Mouse (Mus musculus): ENCODE data around the gene Mtcl1. TPM values are rescaled to one million over a fixed set of nuclear protein-coding genes. Genes with fewer than 3 reads are reported as not detected.
A peak's percentile ranks its signal among the peaks of the same experiment; 100 is the strongest.

Gene Mtcl1
- total RNA-seq, 2 experiments from 2014 or later: 5.5 to 8.4 TPM

GRCm38 (mm10) chr17:66320716-66321372 lies 128.7 kb downstream of the Mtcl1 start:
- Histone ChIP-seq H3K4me3 (no peak overlapping the region), H3K27ac (no peak overlapping the region)
- no peak for TF ChIP-seq CTCF (IDR thresholded peaks at IDR 0.05)
- DNase-seq: no peak
- intact Hi-C loops (cut with DNase I): no loop called here

DNA sequence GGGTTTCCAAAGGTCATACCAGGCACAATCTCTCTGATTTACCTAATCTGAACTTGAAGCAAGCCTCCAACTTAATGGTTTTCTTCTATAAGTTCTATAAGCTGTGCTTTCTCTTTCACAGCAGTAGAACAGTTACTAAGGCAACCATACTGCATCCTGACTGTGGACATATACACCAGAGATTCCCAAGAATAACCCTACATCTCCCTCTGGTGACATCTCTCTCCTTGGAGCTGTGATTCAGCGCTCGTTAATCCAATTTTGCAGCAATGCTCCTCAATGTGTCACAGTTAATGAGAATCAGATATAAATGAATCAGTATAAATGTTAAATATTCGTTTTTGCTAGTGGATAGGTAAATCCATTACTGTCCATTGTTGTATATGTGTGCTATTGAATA lies 131.5 kb downstream of the Mtcl1 start:
- Histone ChIP-seq H3K4me3 (no peak overlapping the region), H3K27ac (no peak overlapping the region)
- no peak for TF ChIP-seq CTCF (IDR thresholded peaks at IDR 0.05)
- no peak for DNase-seq
- intact Hi-C loops (cut with DNase I): no loop called here

GRCm38 (mm10) chr17:66317576-66317975 lies 132.0 kb downstream of the Mtcl1 start:
- DNase-seq: no peak
- no peak overlapping the region for H3K27ac ChIP-seq
- H3K4me3 ChIP-seq: no peak overlapping the region
- intact Hi-C loops (cut with DNase I): no loop called here
- TF ChIP-seq CTCF (IDR thresholded peaks at IDR 0.05): no peak

DNA sequence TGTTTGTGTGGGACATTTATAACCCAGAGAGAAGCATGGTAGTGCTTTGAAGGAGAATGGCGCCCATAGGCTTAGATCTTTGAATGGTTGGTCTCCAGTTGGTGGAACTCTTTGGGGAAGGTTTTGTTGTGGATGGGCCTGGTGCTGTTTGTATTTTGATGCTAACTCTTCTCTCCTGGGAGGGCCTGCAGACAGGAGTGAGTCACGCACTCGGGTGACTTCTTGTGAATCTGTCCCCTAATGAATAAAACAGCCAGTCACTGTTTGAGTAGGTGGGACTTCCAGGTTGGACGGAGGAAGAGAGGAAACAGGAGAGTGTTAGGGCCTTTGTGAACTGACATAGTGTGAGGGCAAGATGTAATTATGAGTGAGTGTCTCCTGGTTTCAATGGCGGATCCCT lies 132.4 kb downstream of the Mtcl1 start:
- TF ChIP-seq CTCF (IDR thresholded peaks at IDR 0.05): no peak
- Histone ChIP-seq H3K4me3 (no peak overlapping the region), H3K27ac (no peak overlapping the region)
- intact Hi-C loops (cut with DNase I): no loop called here
- DNase-seq: no peak

DNA sequence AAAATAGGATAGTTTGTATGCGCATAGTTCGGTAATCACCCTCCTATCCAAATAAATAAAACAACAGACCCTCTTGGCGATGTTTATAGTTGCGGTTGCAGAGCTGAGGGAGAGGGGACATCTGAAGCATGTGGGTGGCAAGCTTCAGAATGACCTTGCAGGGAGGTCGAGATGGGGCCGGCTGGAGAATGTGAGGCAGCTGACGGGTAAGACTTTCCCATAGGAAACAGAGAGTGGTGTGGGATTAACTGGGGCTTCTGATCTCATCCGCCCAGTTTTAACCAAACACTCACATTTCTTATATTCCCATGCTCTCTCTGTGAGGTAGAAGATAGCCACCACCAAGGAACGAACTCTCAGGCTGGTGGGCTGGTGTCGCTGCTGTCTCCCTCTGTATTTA lies 134.1 kb downstream of the Mtcl1 start:
- Histone ChIP-seq H3K27ac (peak overlapping the region; percentile 7; the same call in 1 of the 2 replicates), H3K4me3 (no peak overlapping the region)
- no peak for DNase-seq
- TF ChIP-seq CTCF (IDR thresholded peaks at IDR 0.05): no peak
- intact Hi-C loops (cut with DNase I): no loop called here

GRCm38 (mm10) chr17:66314566-66315285 lies 134.8 kb downstream of the Mtcl1 start:
- no peak for DNase-seq
- TF ChIP-seq CTCF (IDR thresholded peaks at IDR 0.05): no peak
- H3K27ac ChIP-seq: no peak overlapping the region
- H3K4me3 ChIP-seq: no peak overlapping the region
- intact Hi-C loops (cut with DNase I): no loop called here

- intact Hi-C loops (cut with DNase I): no loop called here
- no peak for DNase-seq
- no peak for TF ChIP-seq CTCF (IDR thresholded peaks at IDR 0.05)
- Histone ChIP-seq H3K4me3 (no peak overlapping the region), H3K27ac (no peak overlapping the region)
These were observed 147.6 kb downstream of the Mtcl1 start for GRCm38 (mm10) chr17:66301906-66302305.

DNA sequence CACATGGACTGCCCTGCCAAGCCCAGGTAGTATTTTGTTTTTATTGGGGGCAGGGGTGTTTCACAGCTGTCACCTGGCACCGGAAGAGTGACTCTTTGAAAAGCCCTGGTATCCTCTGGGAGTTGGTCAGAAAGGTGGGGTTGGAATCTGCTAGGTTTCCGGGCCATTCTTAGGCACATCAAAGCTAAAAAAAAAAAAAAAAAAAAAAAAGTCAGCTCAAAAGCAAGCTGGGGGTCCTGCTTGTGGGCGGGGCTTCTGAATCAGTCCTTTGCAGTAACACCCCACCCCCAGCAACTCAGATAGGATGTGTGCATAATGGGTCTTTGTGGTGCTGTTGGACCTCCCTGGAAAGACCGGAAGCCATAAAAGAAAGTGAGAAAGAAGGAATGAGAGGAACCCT lies 148.3 kb downstream of the Mtcl1 start:
- Histone ChIP-seq H3K4me3 (no peak overlapping the region), H3K27ac (no peak overlapping the region)
- intact Hi-C loops (cut with DNase I): no loop called here
- TF ChIP-seq CTCF (IDR thresholded peaks at IDR 0.05): no peak
- DNase-seq: no peak

DNA sequence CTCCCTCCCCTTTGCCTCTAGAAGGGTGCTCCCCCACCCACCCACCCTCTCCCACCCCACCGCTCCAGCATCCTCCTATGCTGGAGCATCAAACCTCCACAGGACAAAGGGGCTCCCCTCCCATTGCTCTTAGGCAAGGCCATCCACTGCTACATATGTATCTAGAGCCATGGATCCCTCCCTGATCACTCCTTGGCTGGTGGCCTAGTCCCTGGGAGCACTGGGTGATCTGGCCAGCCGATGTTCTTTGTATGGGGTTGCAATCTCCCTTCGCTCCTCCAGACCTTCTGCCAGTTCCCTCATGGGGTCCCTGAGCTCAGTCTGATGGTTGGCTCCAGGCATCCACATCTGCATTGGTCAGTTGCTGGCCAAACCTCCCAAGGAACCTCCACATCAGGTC lies 151.8 kb downstream of the Mtcl1 start:
- intact Hi-C loops (cut with DNase I): no loop called here
- no peak overlapping the region for H3K4me3 ChIP-seq
- TF ChIP-seq CTCF (IDR thresholded peaks at IDR 0.05): no peak
- H3K27ac ChIP-seq: no peak overlapping the region
- no peak for DNase-seq

DNA sequence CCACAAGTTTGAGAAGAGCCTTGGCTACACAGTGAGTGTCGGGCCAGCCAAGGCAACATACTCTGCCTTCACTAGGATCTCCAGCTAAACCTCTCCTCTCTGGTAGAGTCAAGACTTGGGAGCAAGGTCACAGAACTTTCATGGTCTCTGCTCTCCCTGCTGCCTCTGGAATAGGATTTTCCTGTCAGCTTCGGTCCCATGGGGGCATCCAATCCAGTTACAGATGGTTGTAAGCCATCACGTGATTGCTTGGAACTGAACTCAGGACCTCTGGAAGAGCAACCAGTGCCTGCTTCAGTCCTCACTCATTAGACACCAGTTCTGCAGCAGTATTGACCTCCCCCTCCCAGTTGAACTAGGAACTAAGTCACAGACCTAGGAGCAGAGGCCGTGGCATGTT lies 156.0 kb downstream of the Mtcl1 start:
- no peak for DNase-seq
- no peak for TF ChIP-seq CTCF (IDR thresholded peaks at IDR 0.05)

GRCm38 (mm10) chr17:66289894-66290293 lies 159.7 kb downstream of the Mtcl1 start:
- H3K4me3 ChIP-seq: no peak overlapping the region
- TF ChIP-seq CTCF (IDR thresholded peaks at IDR 0.05): no peak
- intact Hi-C loops (cut with DNase I): no loop called here
- no peak overlapping the region for H3K27ac ChIP-seq
- DNase-seq: no peak

More for the DNA sequence above, 156.0 kb downstream of the Mtcl1 start:
- Histone ChIP-seq H3K27ac (no peak overlapping the region), H3K4me3 (no peak overlapping the region)
- intact Hi-C loops (cut with DNase I): no loop called here

Other genes with a start within 250 kb of the Mtcl1 start
- gene Rab12, start 70.0 kb upstream of the Mtcl1 start, total RNA-seq (2021): 100 to 1,000 TPM; 189 to 260 TPM
- gene Themis3, start 144.9 kb upstream of the Mtcl1 start, total RNA-seq (2021): 1 to 10 TPM in 1 of 2 experiments, not detected in 1; 2.4 TPM

Data from gastrocnemius, adult 2 months (tissue).